14 mouse cellular contexts compared by ENCODE assay signal in genomic region chr14:103180096-103180495, GRCm38 (mm10).
"Had no signal": no experiment of that assay in that cellular context is flagged by ENCODE, and none has a peak within 500 bp of the region (broad histone marks: within the 10 kb centered on the region; RNA-seq: fewer than 3 reads in every experiment).

No protein-coding gene starts in this region.

- H3K4me3 ChIP-seq: midbrain, embryonic 10.5 days; midbrain, embryonic 12.5 days; myocyte; neural tube, embryonic 12.5 days; stomach, embryonic 15.5 days had no signal

- DNase-seq: lung, embryonic 14.5 days; lung, postnatal 10 days; lung, postnatal 4 days; midbrain, embryonic 14.5 days; right cerebral cortex, postnatal 14 days; thymus, adult 2 months; thymus, postnatal 25 days; thymus, postnatal 4 days had no signal

- H3K36me3 ChIP-seq: stomach, embryonic 15.5 days had no signal

- ATAC-seq: midbrain, embryonic 16.5 days had no signal

- H3K27me3 ChIP-seq: midbrain, embryonic 12.5 days; neural tube, embryonic 12.5 days; stomach, embryonic 15.5 days had no signal
